Mouse (Mus musculus) adrenal gland, adult (tissue): ENCODE results near the gene Atn1.
A peak's percentile ranks its signal among the peaks of the same experiment; 100 is the strongest.

Source experiments
- DNase-seq, 2 experiments: peaks; one replicate each; pipeline ENCODE4 v3.0.0; 2022 to 2023; ENCODE audit warnings: low spot score in 1 of 2; ENCODE audit not compliant: inconsistent age in 2 of 2

The Atn1 gene

GRCm38 (mm10) chr6:124741842-124742241 lies 14.5 kb downstream of the Atn1 start:
- DNase-seq: no peak

- peak; percentile 91 to 97 for DNase-seq
These were observed 15.2 kb downstream of the Atn1 start, which contains the start of gene Grcc10 for GRCm38 (mm10) chr6:124740888-124741761. Gene Grcc10 (minus strand): TSS chr6:124741374.

- DNase-seq: no peak
These were observed 16.0 kb downstream of the Atn1 start for GRCm38 (mm10) chr6:124740211-124740887.

GRCm38 (mm10) chr6:124739231-124739796 lies 17.0 kb downstream of the Atn1 start:
- DNase-seq: no peak

GRCm38 (mm10) chr6:124738511-124739023 lies 17.8 kb downstream of the Atn1 start, which contains the start of gene Ptpn6:
Gene Ptpn6 (minus strand): TSS chr6:124738714.
- peak in 1 of 2 experiments; percentile 68 for DNase-seq

GRCm38 (mm10) chr6:124737040-124737439 lies 19.3 kb downstream of the Atn1 start:
- no peak for DNase-seq

GRCm38 (mm10) chr6:124734417-124734816 lies 21.9 kb downstream of the Atn1 start:
- DNase-seq: no peak

GRCm38 (mm10) chr6:124732476-124733370 lies 23.6 kb downstream of the Atn1 start:
- peak; percentile 55 to 65 for DNase-seq

- no peak for DNase-seq
These were observed 25.3 kb downstream of the Atn1 start for GRCm38 (mm10) chr6:124731038-124731437.

- no peak for DNase-seq
These were observed 26.2 kb downstream of the Atn1 start for GRCm38 (mm10) chr6:124729850-124730705.

GRCm38 (mm10) chr6:124728621-124729020 lies 27.7 kb downstream of the Atn1 start:
- peak; percentile 84 to 90 for DNase-seq

GRCm38 (mm10) chr6:124724472-124724871 lies 31.9 kb downstream of the Atn1 start:
- no peak for DNase-seq

- DNase-seq: no peak
These were observed 32.8 kb downstream of the Atn1 start for GRCm38 (mm10) chr6:124723541-124723940.

- no peak for DNase-seq
These were observed 33.3 kb downstream of the Atn1 start for GRCm38 (mm10) chr6:124722876-124723473.

- DNase-seq: no peak
These were observed 35.4 kb downstream of the Atn1 start for GRCm38 (mm10) chr6:124720904-124721303.

- DNase-seq: no peak
These were observed 36.9 kb downstream of the Atn1 start for GRCm38 (mm10) chr6:124719354-124719978.

GRCm38 (mm10) chr6:124718703-124719102 lies 37.6 kb downstream of the Atn1 start:
- no peak for DNase-seq

- DNase-seq: peak; percentile 63 to 72
These were observed 38.4 kb downstream of the Atn1 start for GRCm38 (mm10) chr6:124717968-124718367.
